Mouse (Mus musculus) liver, embryonic 13.5 days (tissue): Measurements from ENCODE around the gene Fbxw24. TPM values are rescaled to one million over a fixed set of nuclear protein-coding genes. Genes with fewer than 3 reads are reported as not detected.
"Not testable (repeated sequence)": the region's sequence is repeated elsewhere in the genome, so short reads cannot be mapped to it uniquely, and the experiment has no call there.

Experiments used
- ATAC-seq: fragments of 200-750 bp; cut with Nextera tagmentation; 2 replicates; pipeline ENCODE4 v1.8.0; 2017; ENCODE audit warnings: low read depth, mild to moderate bottlenecking, moderate number of reproducible peaks, moderate library complexity
- DNase-seq: peaks from one replicate; pipeline ENCODE4 v3.0.0; 2022
- H3K27ac ChIP-seq: fragments of 300-500 bp; sonication (generic); 2 replicates; pipeline ENCODE4 v1.5.1; 2015; ENCODE audit warnings: moderate library complexity, mild to moderate bottlenecking, inconsistent platforms
- H3K27me3 ChIP-seq: fragments of 300-500 bp; sonication (generic); 2 replicates; pipeline ENCODE4 v1.6.1; 2015; ENCODE audit warnings: mild to moderate bottlenecking, inconsistent platforms
- H3K36me3 ChIP-seq: fragments of 300-500 bp; sonication (generic); 2 replicates; pipeline ENCODE4 v1.6.1; 2015; ENCODE audit warnings: mild to moderate bottlenecking, inconsistent platforms
- H3K4me1 ChIP-seq: fragments of 300-500 bp; sonication (generic); replicated peaks from 2 replicates; pipeline ENCODE4 v1.6.1; 2015; ENCODE audit warnings: inconsistent platforms
- H3K4me2 ChIP-seq: fragments of 300-500 bp; sonication (generic); 2 replicates; pipeline ENCODE4 v1.6.1; 2015; ENCODE audit warnings: inconsistent platforms, mild to moderate bottlenecking, moderate library complexity
- H3K4me3 ChIP-seq: fragments of 300-500 bp; sonication (generic); replicated peaks from 2 replicates; pipeline ENCODE4 v1.5.1; 2015; ENCODE audit warnings: mild to moderate bottlenecking, inconsistent platforms
- H3K9ac ChIP-seq: fragments of 300-500 bp; sonication (generic); 2 replicates; pipeline ENCODE4 v1.6.1; 2015; ENCODE audit warnings: mild to moderate bottlenecking, inconsistent platforms
- H3K9me3 ChIP-seq: fragments of 300-500 bp; sonication (generic); replicated peaks from 2 replicates; pipeline ENCODE4 v1.6.1; 2016; ENCODE audit warnings: inconsistent platforms
- WGBS: fragments of 180-500 bp; shearing (Covaris S2); methylation state at CpG from one replicate; pipeline ENCODE4 v1.1.7; 2015; ENCODE audit not compliant: insufficient replicate concordance; 5-methylcytosine and 5-hydroxymethylcytosine counted together
- polyA plus RNA-seq: library from polyadenylated mRNA; unstranded; fragments of >200 nt; fragmentation: Nextera tagmentation; extraction: Ambion mirVana; gene quantifications from 2 replicates; pipeline ENCODE4 v1.2.1, GENCODE M21; 2015

Gene Fbxw24
- polyA plus RNA-seq = not detected in 2 replicates

GRCm38 (mm10) chr9:109625957-109626356, at the start of gene Fbxw24:
Gene Fbxw24, minus strand, starts transcription at chr9:109626057.
- H3K4me2 ChIP-seq, H3K4me3 ChIP-seq, H3K36me3 ChIP-seq, DNase-seq, ATAC-seq, H3K9me3 ChIP-seq, H3K27ac ChIP-seq, H3K27me3 ChIP-seq, H3K4me1 ChIP-seq, H3K9ac ChIP-seq: not testable (repeated sequence)
- 48% methylated on average over 2 of the region's 2 CpGs for WGBS

- not testable (repeated sequence) for H3K36me3 ChIP-seq, ATAC-seq, H3K9me3 ChIP-seq, H3K27ac ChIP-seq, H3K9ac ChIP-seq, H3K4me3 ChIP-seq, H3K27me3 ChIP-seq, H3K4me1 ChIP-seq, H3K4me2 ChIP-seq, DNase-seq
- 41% methylated on average over 2 of the region's 2 CpGs for WGBS
Measured at GRCm38 (mm10) chr9:109664552-109664951, 38.7 kb upstream of the Fbxw24 start, which contains the start of gene Fbxw25. Gene Fbxw25, minus strand, starts transcription at chr9:109664652.

GRCm38 (mm10) chr9:109606837-109607236, 19.0 kb downstream of the Fbxw24 start:
- H3K4me3 ChIP-seq, DNase-seq, H3K9me3 ChIP-seq, H3K27me3 ChIP-seq, H3K27ac ChIP-seq, H3K4me1 ChIP-seq, ATAC-seq, H3K4me2 ChIP-seq, H3K9ac ChIP-seq, H3K36me3 ChIP-seq: not testable (repeated sequence)
- 26% methylated on average over 5 of the region's 5 CpGs for WGBS

- not testable (repeated sequence) for H3K4me3 ChIP-seq, H3K4me2 ChIP-seq, ATAC-seq, H3K27me3 ChIP-seq, H3K9ac ChIP-seq, H3K9me3 ChIP-seq, H3K27ac ChIP-seq, H3K36me3 ChIP-seq, DNase-seq, H3K4me1 ChIP-seq
- 38% methylated on average over 2 of the region's 2 CpGs for WGBS
Measured at GRCm38 (mm10) chr9:109602128-109602527, 23.7 kb downstream of the Fbxw24 start.

- H3K9me3 ChIP-seq = no peaks in the 10 kb centered on the region
- no peak overlapping the region for H3K27ac ChIP-seq
- DNase-seq (no peak), ATAC-seq (no peak)
- no peaks in the 10 kb centered on the region for H3K4me1 ChIP-seq
- no peaks in the 10 kb centered on the region for H3K36me3 ChIP-seq
- no peaks in the 10 kb centered on the region for H3K27me3 ChIP-seq
- no peak overlapping the region for H3K4me2 ChIP-seq
- no peak overlapping the region for H3K9ac ChIP-seq
- no peak overlapping the region for H3K4me3 ChIP-seq
Measured at GRCm38 (mm10) chr9:109597226-109597625, 28.6 kb downstream of the Fbxw24 start.

- Histone ChIP-seq H3K9ac (no peak overlapping the region), H3K4me2 (no peak overlapping the region), H3K27ac (no peak overlapping the region), H3K27me3 (no peaks in the 10 kb centered on the region), H3K36me3 (no peaks in the 10 kb centered on the region), H3K4me1 (no peaks in the 10 kb centered on the region), H3K4me3 (no peak overlapping the region), H3K9me3 (no peaks in the 10 kb centered on the region)
- WGBS = 57% methylated on average over 2 of the region's 2 CpGs
- DNase-seq = no peak
- no peak for ATAC-seq
Measured at GRCm38 (mm10) chr9:109594866-109595265, 31.0 kb downstream of the Fbxw24 start.

- H3K9ac ChIP-seq, H3K27me3 ChIP-seq, H3K4me3 ChIP-seq, DNase-seq, H3K4me2 ChIP-seq, H3K9me3 ChIP-seq, H3K4me1 ChIP-seq, H3K27ac ChIP-seq, H3K36me3 ChIP-seq, ATAC-seq: not testable (repeated sequence)
- WGBS = 63% methylated on average over 4 of the region's 4 CpGs
Measured at GRCm38 (mm10) chr9:109568162-109568561, 57.7 kb downstream of the Fbxw24 start, which contains the start of gene Fbxw15. Gene Fbxw15, minus strand, starts transcription at chr9:109568262.

- Histone ChIP-seq H3K27me3 (no peaks in the 10 kb centered on the region), H3K4me2 (no peak overlapping the region), H3K27ac (no peak overlapping the region), H3K36me3 (no peaks in the 10 kb centered on the region), H3K4me1 (no peaks in the 10 kb centered on the region), H3K4me3 (no peak overlapping the region), H3K9ac (no peak overlapping the region), H3K9me3 (no peaks in the 10 kb centered on the region)
- ATAC-seq = no peak
- DNase-seq = no peak
- 37% methylated on average over 1 of the region's 1 CpGs for WGBS
Measured at GRCm38 (mm10) chr9:109565546-109565945, 60.3 kb downstream of the Fbxw24 start.

GRCm38 (mm10) chr9:109562106-109562505, 63.8 kb downstream of the Fbxw24 start:
- H3K4me2 ChIP-seq, H3K27me3 ChIP-seq, H3K36me3 ChIP-seq, ATAC-seq, H3K9me3 ChIP-seq, H3K4me1 ChIP-seq, H3K4me3 ChIP-seq, H3K27ac ChIP-seq, H3K9ac ChIP-seq, DNase-seq: not testable (repeated sequence)

- WGBS = 47% methylated on average over 3 of the region's 3 CpGs
- Histone ChIP-seq H3K4me3 (no peak overlapping the region), H3K9me3 (0 out of 2 replicates have a peak, but pooled peaks cover 2% of the 10 kb centered on the region), H3K27me3 (no peaks in the 10 kb centered on the region), H3K4me1 (no peaks in the 10 kb centered on the region), H3K4me2 (no peak overlapping the region), H3K9ac (no peak overlapping the region), H3K27ac (no peak overlapping the region), H3K36me3 (no peaks in the 10 kb centered on the region)
- DNase-seq (no peak), ATAC-seq (no peak)
Measured at GRCm38 (mm10) chr9:109552483-109552882, 73.4 kb downstream of the Fbxw24 start.
